Mouse (Mus musculus) C2C12 (cell line): ENCODE results near the gene Ola1.

ENCODE experiments used
- CTCF ChIP-seq: IDR thresholded peaks from one replicate; pipeline ENCODE4 v1.5.1; 2011; ENCODE audit not compliant: control insufficient read depth, insufficient read depth, insufficient read length
- FOSL1 ChIP-seq: IDR thresholded peaks from one replicate; pipeline ENCODE4 v1.8.0; 2011; ENCODE audit warnings: mild to moderate bottlenecking, low read length; ENCODE audit not compliant: poor library complexity, insufficient read depth, severe bottlenecking
- MAX ChIP-seq: IDR thresholded peaks from one replicate; pipeline ENCODE4 v1.6.1; 2011; ENCODE audit warnings: mild to moderate bottlenecking, control low read depth
- MYOD1 ChIP-seq: IDR thresholded peaks from one replicate; pipeline ENCODE4 v1.6.1; 2011; ENCODE audit warnings: low read depth; ENCODE audit not compliant: control insufficient read depth, insufficient read length
- MYOG ChIP-seq: IDR thresholded peaks from one replicate; pipeline ENCODE4 v1.6.1; 2011; ENCODE audit not compliant: control insufficient read depth, insufficient read length; ENCODE audit errors: extremely low read depth
- USF1 ChIP-seq: IDR thresholded peaks from one replicate; pipeline ENCODE4 v1.6.1; 2011; ENCODE audit warnings: low read depth, mild to moderate bottlenecking, control low read depth, moderate library complexity

GRCm38 (mm10) chr2:73059550-73060258 lies 159.0 kb downstream of the Ola1 start:
- TF ChIP-seq CTCF (no peak), MYOD1 (no peak), MAX (no peak), USF1 (no peak), FOSL1 (no peak), MYOG (no peak)
